Mouse (Mus musculus): Measurements from ENCODE around the gene Rnase13.
"Not testable (repeated sequence)": the region's sequence is repeated elsewhere in the genome, so short reads cannot be mapped to it uniquely, and the experiment has no call there.

Rnase13 gene

DNA sequence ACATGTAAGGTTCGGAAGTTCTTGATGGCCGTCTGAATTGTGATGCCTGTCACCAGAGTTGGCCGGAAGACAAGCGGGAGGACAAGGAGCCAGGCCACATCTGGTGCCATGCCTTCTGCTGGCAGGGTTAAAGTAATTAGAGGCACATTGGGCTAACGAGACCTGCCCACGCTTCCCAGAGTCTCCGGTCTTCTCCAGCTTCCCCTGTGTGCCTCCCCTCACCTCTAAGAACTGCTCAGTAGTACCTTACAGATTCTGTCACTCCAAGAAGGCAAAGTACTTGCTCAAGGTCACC is at the start of gene Rnase13:
Gene Rnase13 (minus strand): TSS at position 203 of the 295 bp plus-strand sequence.
- DNase-seq = no peak

GRCm38 (mm10) chr14:51967400-51967799 is 44.8 kb upstream of the Rnase13 start:
- DNase-seq = no peak

GRCm38 (mm10) chr14:51960316-51960715 is 37.7 kb upstream of the Rnase13 start:
- DNase-seq = no peak

DNA sequence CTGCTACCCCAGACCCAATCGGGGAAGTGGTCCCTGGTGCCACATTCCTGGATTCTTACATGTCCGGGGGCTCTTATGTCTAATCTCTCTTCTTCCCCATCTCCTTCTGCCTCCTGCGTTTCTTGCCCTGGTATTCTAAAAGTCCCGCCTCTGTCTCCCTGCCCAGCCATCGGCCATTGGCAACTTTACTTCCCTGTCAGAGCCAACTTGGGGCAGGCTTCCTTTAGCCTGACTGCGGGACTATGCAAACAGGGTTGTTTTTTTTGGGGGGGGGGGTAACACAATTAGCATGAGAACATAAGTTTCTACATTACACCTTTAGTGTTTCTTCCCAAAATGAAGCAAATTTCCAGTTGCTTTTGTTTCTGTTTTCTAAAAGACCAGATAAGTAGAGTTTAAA is 20.8 kb upstream of the Rnase13 start:
- DNase-seq = no peak

DNA sequence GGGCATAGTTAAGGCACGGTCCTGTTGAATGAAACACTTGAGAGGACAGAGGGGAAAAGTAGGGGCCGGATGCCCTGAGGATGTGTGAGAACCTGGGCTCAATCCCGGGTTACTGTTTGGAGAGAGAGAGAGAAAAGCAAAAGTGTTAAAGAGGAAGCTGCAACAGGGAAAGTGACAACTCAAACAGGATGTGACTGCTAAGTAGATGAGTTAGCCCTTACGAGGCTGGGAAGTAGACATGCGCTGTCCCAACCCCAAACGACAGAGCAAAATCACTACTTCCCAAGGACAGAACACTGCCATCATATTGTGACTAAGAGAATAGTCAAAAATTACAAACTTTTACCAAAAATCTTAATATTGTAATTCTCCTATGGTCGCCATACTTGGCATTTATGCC is 19.7 kb upstream of the Rnase13 start:
- DNase-seq = no peak

DNA sequence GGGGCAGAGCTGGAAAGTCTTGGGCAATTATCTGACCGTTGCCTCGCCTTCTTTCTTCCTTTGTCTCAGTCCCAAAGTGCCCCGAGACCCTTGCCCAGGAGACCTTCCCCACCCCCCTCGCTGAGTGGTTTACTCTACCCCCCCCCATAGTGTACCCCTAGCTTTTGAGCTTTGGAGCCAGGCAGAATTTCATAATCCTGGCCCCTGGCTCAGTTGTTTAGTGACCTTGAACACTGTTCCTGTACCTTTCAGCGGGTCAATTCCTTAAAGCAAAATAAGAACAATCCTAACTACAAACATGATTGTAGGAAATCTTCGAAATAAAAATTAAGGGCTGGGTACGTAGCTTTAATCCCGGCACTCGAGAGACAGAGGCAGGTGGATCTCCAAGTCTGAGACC is 19.0 kb upstream of the Rnase13 start:
- no peak for DNase-seq

GRCm38 (mm10) chr14:51940944-51941560 is 18.5 kb upstream of the Rnase13 start:
- no peak for DNase-seq

GRCm38 (mm10) chr14:51939005-51939404 is 16.4 kb upstream of the Rnase13 start:
- no peak for DNase-seq

GRCm38 (mm10) chr14:51932092-51933020 is 9.8 kb upstream of the Rnase13 start:
- no peak for DNase-seq

GRCm38 (mm10) chr14:51930824-51931223 is 8.3 kb upstream of the Rnase13 start:
- DNase-seq = peak; percentile 61

- no peak for DNase-seq
Measured at GRCm38 (mm10) chr14:51929968-51930367, 7.4 kb upstream of the Rnase13 start.

GRCm38 (mm10) chr14:51929309-51929943 is 6.9 kb upstream of the Rnase13 start:
- peak; percentile 52 for DNase-seq

GRCm38 (mm10) chr14:51926930-51927329 is 4.4 kb upstream of the Rnase13 start:
- DNase-seq = not testable (repeated sequence)

GRCm38 (mm10) chr14:51923492-51923891 is 919 bp upstream of the Rnase13 start:
- DNase-seq = no peak

GRCm38 (mm10) chr14:51922910-51923309 is 337 bp upstream of the Rnase13 start:
- no peak for DNase-seq

DNA sequence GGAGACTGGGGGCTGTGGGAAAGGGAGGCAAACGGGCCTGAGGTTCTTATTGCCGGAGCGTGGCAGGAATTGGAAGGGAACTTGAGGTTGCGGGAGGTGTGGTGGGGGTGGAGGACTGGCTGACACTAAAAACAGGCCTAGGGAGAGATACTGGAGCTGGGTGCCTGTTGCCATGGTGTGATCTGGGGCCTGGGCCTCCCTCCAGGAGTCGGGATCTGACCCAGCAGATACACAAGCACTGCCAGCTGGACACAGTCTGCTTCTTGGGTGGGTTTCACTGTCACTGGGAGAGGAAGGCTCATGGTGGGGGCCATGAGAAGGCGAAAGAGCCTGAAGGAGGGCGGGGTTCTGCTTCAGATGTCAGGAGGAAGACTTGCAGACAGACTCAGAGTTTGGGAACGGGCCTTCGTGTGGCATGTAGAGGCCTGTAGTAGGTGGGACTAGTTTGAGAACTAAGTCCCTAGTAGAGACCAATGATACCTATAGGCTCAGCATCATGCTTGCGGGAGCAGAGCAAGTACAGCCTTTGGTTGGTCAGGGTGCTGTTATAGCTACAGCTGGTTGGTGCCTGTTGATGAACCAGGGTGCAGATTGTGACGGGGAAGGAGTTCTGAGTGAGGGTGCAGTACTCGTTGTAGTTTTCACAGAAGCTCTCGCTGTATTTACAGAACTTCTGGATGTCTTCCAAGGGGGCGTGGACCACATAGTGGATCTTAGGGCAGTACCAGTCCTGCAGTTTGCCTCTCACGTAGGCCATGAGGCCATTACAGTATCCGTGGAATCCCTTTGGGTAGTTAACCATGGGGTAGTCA is 608 bp downstream of the Rnase13 start:
- peak; percentile 19 for DNase-seq

- DNase-seq = no peak
Measured at GRCm38 (mm10) chr14:51918966-51919365, 3.6 kb downstream of the Rnase13 start.

DNA sequence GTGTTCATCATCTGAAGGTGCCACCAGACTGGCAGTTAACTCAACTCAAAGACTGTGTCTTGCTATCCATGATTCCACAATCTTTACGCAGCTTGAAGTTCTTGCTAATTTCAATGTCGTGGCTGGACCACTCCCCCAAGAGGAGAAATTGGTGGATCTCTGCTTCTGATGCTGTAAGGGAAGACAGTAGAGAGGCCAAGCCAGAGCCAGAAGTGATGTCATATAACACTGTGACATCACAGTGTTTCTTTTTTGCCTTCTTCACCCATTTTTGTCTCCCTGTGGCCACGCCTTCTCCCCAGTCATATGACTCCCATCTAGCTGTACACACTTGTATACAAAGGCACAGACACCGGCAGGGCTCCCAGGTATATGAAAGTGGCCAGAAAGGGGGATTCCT is 4.4 kb downstream of the Rnase13 start, which contains the start of gene Tppp2:
Gene Tppp2 (plus strand): TSS at position 301 of the 400 bp plus-strand sequence.
- no peak for DNase-seq

- no peak for DNase-seq
Measured at GRCm38 (mm10) chr14:51916539-51916938, 6.0 kb downstream of the Rnase13 start.

GRCm38 (mm10) chr14:51915030-51915429 is 7.5 kb downstream of the Rnase13 start:
- DNase-seq = no peak

DNA sequence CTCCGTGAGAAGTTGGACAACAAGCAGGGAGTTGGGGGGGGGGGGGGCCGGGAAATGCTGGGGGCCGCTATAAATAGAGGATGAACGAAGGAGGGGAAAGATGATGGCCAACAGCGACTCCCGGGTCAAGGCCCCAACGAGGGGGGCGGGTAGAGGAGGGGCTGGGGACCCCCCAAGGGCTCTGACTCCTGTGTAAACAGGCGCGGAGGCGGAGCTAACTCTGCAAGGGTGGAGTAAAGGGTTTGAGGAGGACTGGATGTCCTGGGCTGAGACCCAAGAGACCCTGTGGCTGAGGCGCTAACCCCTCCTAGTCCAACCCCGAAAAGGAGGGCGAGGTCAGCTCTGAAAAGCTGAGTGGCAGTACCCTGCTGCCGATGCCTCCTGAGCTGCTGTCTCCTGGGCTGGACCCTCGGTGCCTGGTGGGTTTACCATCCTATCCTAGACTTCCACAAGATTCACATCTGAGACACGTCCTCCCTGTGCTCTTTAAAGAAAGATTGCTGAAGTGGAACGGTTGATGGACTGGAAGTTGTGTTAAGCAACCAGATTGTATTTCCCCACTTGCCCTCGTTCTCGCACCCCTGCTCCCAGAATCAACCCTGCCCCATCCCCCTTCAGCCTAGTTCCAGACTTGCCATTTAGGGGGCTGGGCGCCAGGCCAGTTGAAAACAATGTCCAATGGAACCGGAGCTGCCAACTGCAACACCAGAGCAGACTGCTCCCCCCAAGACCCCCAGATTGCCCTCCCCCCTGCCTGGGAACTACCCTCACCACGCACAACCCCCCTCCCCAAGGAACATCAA is 8.4 kb downstream of the Rnase13 start, which contains the start of gene Ndrg2:
Gene Ndrg2 (minus strand): TSS at position 199 of the 803 bp plus-strand sequence.
- peak; percentile 69 for DNase-seq

All from right cerebral cortex, postnatal 14 days (tissue).